Mouse (Mus musculus): ENCODE measurements around the gene Cab39l.

- TF ChIP-seq ELF1 (IDR thresholded peaks at IDR 0.05; ENCODE audit: low read depth, low read length) (peak; percentile 80), CTCF (conservative IDR thresholded peaks at IDR 0.05 in 1 of 2, IDR thresholded peaks at IDR 0.05 in 1 of 2; ENCODE audit: low read depth in 2 of 2, low read length in 2 of 2) (peak in 1 of 2 experiments; percentile 38; a peak in 2 of 4 replicates), MAX (IDR thresholded peaks at IDR 0.05; ENCODE audit: low read length) (no peak; the same call in 1 of the 2 replicates), USF1 (IDR thresholded peaks at IDR 0.05; ENCODE audit: low read depth, low read length) (no peak), GABPA (IDR thresholded peaks at IDR 0.05; ENCODE audit: insufficient replicate concordance, low read depth, low read length) (no peak), POLR2AphosphoS2 (IDR thresholded peaks at IDR 0.05; ENCODE audit: low read depth, low read length) (no peak; the same call in 1 of the 2 replicates), POLR2A (IDR thresholded peaks at IDR 0.05; ENCODE audit: low read depth, low read length) (peak; percentile 96), E2F4 (IDR thresholded peaks at IDR 0.05; ENCODE audit: insufficient replicate concordance, low read depth, low read length) (0 out of 2 replicates have a peak, but pooled peaks have one; percentile 51), EP300 (IDR thresholded peaks at IDR 0.05; ENCODE audit: low read length) (no peak)
These were observed at the start of gene Cab39l, which contains the start of gene Setdb2 for GRCm38 (mm10) chr14:59440558-59441471.
